Mouse (Mus musculus) stomach, postnatal 0 days (tissue): ENCODE data around the gene Bmt2.

Experiments used
- CTCF ChIP-seq: IDR thresholded peaks from 2 replicates; pipeline ENCODE4 v1.5.1; 2016; ENCODE audit warnings: antibody characterized with exemption, low read depth, mild to moderate bottlenecking, moderate library complexity
- EP300 ChIP-seq: optimal IDR thresholded peaks from 2 replicates; pipeline ENCODE3; 2016; ENCODE audit warnings: antibody characterized with exemption

DNA sequence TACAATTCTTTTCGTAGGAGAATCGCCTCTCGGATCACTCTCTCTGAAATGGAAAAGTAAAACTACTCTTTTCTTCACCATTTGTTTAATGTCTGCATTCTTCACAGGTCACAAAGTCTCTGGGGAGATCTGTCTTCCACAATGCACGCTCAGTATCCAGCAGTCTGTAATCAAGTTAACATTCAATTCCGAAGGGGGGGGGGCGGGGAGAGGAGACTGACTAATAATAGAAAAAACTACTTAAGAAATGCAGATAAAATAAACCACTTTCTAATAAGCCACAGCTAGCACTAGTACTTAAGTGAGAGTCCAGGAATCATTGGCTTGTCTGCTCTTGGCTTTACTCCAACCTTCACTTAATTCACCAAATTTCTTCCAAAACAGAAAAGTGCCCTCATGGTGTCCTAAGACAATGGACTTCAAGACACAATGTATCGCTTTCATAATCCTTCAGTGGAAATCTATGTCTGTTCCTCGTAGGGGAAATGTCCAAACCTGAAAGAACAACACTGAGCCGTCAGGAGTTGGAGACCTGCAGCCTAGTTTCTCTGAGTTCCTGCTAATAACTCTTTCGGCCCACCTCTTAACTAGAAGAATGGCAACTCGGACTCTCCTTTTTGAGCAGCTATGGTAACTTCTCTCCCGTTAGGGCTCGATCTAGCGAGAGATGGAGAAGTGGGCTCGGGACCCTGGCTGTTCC, 70.7 kb downstream of the Bmt2 start:
- TF ChIP-seq CTCF (no peak), EP300 (no peak)
